Mouse (Mus musculus): Measurements from ENCODE around the gene Rab11fip4.

The Rab11fip4 gene

DNA sequence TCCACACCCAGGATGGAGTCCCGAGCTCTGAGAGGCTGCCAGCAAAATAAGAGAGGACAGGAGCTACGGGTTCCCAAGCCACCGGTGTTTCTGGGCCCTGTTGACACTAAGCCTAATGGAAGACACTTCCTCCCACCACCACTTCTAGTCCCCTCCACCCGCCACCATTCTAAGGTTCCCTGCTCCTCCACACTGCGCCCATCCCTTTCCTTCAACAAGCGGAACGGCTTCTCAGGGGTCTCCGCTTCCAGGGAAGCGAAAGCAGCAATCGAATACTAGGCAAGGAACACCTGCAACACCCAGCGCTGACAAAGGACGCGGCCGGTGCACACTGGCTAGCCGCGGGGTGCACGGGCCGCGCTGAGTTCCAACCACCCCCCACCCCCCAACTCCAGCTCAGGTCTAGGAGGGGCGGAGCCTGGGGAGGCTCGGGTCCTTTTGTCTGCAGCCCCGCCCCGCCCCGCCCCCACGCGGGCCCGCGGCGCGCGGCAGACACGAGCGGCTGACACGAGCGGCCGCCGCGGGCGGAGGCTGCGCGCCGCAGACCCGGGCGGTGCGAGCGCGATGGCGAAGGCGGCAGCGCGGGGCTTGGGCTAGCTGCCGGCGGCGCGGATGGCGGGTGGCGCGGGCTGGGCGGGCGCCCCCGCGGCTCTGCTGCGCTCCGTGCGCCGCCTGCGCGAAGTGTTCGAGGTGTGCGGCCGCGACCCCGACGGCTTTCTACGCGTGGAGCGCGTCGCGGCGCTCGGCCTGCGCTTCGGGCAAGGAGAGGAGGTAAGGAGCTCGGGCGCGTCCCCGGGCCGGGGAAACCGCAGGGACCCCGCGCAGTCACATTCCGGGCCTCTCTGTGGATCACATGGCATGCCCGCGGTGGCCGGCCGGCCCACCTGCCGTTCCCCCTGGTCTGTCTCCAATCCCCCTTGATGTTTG, at the start of gene Rab11fip4:
Gene Rab11fip4 (plus strand): TSS at position 549 of the 927 bp plus-strand sequence.
- DNase-seq: peak; percentile 49 to 52

DNA sequence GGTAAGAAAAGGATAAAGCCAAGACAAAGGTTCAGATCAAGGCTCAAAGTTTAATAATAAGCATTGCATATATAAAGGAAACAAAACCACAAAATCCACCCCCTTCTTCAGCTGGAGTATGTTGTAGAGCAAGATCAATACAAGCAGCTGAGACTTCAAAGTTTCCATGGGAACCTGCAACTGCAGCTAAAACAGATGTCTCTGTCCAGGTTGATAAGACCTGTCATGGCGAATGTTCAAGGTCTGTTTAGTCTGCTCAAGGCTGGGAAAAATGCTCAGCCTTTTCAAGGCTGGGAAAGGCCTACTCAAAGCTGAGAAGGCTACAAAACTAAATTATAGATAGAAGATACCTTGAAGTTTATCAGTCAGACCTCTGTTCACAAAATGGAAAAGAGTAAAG, 38.4 kb upstream of the Rab11fip4 start:
- DNase-seq: no peak

DNA sequence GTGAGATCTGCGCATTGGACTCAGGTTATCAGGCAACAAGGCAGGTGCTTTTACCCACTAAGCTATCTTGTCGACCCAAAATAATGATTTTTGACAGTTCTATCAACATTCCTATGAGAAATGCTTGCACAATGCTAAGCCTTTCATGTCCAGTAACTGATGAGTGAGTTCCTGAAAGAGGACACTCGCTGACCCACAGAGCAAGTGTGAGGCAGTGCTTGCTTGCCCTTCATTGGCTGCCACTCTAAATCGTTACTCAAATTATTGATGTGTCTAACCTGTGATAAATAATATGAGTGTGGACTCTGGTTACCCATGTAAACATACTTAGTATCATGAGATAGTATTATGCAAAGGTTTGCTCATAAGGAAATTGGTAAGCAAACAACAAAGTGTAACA, 30.5 kb upstream of the Rab11fip4 start:
- no peak for DNase-seq

DNA sequence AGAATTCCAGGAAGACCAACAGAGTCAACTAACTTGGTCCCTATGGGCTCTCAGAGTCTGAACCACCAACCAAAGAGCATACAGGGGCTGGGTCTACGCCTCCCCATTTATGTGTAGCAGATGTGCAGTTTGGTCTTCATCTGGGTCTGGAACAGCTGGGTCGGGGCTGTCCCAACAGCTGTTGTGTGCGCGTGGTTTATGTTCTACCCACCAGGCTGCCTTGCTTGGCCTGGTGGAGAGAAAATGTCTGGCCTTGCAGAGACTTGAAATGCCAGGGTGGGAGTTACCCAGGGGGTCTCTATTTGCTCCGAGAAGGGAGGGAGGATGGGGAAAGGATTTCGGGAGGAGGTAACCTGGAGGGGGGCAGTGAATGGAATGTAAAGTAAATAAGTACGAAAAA, 27.5 kb upstream of the Rab11fip4 start:
- DNase-seq: no peak

DNA sequence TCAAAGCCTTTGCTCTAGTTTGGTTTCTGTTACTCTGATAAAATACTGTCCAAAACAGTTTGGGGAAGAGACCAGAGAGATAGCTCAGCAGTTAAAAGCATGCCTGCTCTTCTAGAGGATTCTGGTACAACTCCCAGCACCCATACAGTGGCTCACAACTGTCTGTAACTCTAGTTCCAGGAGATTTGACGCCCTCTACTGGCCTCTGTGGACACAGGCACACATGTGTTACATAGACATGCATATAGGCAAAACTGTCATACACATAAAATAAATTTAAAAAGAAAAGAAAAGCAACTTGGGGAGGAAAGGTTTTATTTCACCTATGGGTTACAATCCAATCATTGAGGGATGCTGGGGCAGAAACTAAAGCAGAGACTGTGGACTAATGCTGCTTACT, 24.1 kb upstream of the Rab11fip4 start:
- no peak for DNase-seq

DNA sequence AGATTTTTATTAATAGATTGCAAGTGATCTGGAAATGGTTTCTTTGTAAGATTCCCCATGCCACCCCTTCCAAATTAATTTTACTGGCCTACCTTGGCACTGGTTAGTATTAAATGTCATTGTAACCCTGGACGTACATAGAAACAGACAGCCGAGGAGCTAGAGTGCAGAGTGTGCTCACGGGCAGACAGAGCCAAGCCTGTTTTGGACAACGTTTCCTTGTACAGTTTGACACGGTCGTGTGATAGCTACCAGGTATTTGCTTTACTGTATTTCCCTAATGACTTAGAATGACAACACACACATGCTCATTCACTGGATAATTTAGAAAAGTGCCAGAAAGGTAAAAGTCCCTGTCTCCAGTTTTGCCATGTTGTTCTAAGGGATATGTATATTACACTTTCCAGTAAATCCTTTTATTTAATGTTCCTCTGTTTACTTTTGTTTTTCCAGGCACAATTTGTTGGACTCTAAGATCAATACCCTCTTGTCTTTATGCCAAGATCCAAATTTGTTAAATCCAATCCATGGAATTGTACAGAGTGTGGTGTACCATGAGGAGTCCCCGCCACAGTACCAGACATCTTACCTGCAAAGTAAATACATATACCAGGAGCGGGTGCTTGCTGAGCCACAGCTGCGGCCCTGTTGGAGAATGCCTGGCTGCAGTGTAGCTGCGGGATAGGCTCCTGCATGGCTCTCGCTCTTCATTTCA, 22.7 kb upstream of the Rab11fip4 start:
- no peak for DNase-seq

DNA sequence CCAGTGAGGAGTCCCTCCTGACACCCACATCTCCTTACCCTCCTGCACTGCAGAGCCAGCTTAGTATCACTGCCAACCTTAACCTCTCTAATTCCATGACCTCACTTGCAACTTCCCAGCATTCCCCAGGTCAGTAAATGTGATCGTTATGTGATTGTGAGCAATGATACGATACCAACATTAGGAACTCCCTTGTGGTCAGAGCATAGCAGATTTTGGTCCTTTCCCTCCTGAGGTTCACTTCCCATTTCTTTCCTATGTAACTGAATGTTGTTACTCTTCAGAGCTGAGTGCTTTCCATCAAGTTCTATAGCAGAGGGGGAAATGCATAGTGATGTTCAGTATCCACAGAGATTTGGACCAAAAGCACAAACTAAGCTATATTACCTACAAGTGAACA, 20.7 kb upstream of the Rab11fip4 start:
- DNase-seq: no peak

DNA sequence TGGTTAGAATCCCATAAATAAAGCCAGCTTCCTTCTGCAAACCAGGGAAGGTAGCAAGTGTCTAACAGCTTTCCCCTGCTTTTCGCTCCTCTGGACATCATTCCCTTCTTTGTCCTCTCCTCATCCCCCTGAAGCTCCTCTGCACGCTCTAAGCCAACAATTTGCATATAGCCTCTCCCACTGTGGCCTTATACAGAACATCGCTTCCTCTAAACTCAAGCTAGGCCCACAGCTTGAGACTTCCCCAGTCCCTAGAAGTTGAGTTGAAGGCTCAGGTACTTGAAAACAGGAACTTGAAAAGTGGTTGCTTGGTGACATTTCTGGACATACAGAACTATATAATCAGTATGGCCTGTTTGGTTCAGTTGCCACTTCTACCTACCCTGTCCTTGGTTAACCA, 17.2 kb upstream of the Rab11fip4 start:
- no peak for DNase-seq

DNA sequence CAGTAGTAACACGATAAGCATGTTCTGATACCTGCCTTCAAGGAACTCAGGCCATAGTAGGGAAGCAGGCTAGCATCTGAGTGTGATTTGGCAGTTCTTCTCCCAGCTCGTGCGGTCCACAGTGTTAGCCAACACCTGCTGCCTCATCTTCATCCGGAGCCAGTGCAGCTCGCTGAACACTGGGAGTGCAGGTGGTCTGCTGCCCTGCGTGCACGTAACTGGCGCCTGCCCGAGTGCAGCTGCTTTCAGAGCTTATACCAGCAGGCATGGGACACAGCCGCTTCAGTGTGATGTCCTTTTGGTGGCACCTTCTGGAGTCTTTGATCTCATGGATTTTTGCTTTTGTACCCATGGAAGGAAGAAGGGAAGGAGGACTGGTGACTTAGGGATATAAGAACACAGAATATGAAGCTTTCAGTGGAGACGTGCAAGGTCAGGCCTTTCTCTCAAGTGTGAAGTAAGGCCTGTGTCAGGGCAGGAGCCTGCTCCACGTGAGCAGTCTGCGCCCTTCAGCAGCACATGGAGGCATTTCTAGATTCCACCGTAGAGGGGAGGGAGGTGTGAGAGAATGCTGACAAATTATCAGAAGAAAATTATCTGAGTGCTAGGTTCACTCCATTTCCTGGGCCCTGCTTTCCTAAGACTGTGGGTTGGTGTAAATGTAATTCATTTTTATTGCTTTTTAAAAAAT, 15.5 kb upstream of the Rab11fip4 start:
- no peak for DNase-seq

DNA sequence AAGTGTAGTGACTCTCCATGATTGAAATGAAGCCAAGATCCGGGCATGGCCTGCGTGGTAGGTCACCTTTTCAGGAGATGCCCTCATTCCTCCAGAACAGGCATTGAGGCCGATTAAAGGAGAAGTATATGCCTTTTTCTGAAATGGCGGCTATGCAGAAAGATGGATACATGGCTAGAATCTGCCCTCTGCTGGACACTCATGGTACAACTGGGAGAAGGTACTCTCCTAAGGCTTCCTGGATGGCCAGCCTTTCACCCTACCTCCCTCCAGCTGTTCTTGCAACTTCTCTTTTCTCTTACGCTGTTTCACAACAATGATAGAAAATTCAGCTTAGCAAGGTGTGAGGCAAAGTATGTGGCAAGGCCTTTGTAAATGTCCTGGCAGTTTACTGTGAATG, 13.3 kb upstream of the Rab11fip4 start:
- peak; percentile 39 to 61 for DNase-seq

DNA sequence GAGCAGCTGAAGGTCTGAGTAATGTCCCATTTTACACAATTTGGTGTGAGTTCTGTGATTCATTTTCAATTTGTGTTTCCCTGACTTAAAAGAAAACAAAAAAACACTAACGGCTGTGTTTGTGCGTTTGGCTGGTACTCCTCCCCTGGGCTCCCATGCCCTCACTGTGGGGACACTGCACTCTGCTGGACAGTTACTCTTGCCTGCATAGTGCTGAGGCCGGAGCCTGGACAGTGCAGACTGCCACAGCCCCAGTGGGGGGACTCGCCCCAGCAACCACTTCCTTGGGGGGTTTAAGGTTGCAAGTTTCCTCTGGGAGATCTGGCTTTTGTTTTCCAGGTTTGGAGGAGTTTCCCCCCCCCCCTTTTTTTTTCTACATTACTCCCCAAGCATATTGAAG, 10.4 kb upstream of the Rab11fip4 start:
- no peak for DNase-seq

DNA sequence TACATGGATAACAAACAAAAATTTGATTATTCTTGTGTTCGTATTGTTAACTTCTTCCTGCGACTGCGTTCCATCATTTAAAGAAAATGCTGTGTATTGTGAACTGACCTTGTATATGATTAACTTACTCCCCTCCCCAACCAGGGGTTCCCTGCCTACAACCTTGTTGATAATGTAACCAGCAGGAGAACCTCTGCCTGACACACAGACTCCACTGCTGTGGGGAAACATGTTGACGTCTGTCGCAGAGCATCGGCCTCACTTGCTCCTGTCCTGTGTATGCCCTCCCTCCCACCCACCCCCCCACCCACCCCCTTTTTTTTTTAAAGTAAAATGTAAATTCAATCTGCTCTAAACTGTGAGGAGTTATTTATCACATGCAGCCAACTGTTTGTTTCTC, 9.8 kb upstream of the Rab11fip4 start:
- DNase-seq: no peak

DNA sequence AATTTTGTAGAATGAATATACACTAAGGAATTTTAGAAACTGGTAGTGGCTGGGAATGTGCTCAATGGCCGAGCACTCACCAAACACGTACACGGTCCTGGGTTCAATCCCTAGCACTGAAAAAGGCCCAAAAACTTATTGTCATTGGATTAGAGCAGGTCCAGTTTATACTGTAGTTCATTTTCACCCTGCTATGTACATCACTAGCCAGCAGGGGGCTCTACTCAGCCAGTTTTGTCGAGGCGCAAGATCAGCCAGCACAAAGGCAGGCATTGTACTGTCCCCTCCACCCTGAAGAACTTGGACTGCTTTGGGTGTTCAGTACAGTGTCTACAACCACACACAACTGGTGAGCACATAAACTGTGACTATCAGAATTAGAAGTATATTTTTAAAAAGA, 6.8 kb upstream of the Rab11fip4 start:
- DNase-seq: peak in 1 of 2 experiments; percentile 38

DNA sequence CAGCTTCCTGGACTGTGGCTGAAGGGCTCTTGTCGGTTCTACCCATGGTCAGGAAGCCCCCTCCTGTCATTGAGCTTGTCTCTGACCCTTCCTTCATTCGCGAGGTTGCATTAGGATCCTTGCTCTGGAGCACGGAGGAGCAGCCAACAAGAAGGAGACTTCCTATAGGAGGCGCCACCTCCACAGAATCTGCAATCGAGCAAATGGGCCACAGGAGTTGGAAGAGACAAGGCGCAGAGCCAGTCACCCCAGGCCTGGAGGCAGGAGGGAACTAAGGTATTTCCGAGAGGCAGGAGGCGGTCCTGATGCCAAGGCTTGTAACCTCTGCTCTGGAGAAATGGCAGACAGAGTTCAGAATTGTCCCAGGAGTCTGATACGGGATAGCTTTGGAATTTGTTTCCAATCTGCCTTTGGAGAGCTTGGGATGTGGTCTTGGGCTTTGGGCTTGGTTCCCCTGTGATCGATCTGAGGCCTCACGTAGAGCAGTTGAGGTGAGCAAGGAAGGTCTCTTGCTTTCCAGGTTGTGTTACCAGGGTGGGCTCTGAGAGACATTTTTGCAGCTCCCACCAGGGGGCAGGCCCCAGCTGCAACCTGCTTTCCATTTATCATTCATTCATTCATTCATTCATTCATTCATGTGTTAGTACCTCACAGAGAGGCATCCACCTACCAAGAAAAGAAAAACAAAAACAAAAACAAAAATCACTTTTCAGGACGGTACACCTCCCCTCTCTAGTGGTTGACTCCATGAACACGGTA, 1.5 kb upstream of the Rab11fip4 start:
- DNase-seq: no peak

DNA sequence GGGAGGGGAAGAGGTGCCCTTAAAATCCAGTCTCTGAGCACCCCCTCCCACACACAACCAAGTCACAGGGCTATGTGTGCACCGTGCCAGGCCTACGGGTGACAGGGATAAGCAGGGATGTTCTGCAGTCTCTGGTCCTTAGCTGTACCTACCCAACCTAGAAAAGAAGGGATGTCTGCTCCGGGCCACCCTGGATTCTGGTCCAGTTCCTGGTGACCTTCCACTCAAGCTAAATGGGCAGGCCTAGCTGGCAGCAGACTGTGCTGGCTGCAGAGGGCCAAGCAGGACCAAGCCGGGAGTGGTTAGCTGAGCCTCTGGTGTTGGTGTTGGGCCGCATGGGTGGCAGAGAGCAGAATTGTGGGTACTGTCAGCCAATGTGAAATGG, 571 bp downstream of the Rab11fip4 start:
- no peak for DNase-seq

DNA sequence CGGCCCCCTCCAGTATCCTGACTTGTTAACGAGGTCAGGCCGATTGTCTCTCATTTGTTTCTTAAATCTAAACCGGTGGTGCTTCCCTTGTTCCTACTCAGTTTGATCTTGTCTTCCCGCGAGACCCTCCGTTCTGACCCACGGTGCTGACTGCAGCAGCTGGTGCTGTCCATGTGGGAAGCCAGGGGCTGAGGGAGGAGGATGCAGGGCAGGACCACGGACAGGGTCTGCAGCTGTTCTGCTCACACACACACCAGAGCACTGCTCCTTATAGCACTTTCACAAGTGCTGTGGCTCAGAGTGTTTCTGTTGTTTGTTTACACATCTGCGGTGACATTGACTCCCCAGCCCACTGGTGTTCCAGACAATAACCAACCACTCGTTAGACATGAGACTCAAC, 2.5 kb downstream of the Rab11fip4 start:
- no peak for DNase-seq

DNA sequence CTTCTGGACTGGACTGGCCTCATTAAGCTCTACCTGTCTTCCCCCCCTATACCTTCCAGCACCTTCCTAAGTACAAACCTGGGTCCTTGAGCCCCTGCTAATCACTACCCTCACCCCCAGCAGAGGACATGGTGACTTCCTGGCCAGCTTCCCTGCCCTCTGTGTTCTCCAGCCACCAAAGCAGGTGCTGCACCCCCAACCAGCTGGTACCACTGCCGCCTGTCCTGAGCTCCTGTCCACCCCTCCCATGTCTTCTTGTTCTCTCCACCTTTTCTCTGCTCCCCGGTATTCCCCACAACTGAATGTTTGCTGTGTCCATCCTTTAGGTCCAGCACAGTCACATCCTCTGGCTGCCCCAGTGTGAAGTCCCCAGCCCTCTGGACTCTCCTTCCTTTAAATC, 19.4 kb downstream of the Rab11fip4 start:
- no peak for DNase-seq

DNA sequence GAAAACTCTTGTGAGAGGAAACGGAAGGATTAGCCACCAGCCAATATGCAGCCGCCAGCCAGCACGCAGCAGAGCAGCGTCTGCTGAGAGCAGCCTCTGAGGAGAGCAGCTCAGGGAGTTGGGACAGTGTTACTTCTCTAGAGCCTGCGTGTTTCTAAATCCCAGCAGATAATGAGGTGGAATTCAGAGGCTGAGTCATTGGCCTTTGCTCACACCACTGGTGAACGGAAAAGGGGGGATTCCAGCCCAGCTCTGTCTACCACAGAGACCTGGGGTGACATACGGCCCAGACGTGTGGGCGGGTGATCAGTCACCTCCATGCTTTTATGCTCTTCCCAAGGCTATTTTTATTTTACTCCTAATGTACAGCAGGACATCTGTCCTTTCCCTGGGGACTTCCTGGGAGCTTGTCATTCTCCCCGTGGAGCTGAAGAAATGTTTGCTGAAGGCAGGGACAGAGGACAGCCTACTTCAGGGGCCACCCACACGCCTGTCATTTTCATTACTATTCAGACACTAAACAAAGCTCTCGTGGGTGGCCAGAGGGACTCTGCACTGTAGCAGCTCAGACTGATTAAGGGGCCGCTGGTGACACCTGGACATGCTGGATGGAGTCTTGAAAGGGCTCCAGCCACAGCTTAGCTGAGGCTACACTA, 20.1 kb downstream of the Rab11fip4 start:
- DNase-seq: no peak

DNA sequence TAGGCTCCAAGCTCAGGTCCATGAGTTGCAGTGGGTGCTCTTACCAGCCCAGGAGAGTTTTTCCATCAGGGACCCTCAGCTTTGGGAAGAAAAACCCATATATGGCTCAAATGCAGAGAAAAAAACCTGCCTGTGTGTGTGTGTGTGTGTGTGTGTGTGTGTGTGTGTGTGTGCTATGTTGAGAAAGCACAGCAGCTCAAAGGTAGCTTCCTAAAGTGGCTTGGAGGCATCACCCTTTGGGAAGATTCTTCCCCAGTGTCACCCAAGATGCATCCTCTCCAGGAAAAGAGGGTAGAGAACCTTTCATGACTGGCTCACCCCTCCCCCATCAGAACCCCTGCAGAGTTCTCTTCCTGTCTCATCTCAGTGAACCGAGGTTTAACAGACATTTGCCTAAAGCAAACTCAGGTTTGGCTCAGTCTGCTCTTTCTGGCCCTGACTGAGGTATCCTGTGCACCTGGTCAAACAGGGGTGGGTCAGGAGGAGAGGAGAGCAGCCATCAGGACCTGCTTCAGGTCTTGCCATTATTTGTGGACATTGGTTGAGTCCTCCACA, 21.1 kb downstream of the Rab11fip4 start:
- DNase-seq: peak; percentile 62 to 75

DNA sequence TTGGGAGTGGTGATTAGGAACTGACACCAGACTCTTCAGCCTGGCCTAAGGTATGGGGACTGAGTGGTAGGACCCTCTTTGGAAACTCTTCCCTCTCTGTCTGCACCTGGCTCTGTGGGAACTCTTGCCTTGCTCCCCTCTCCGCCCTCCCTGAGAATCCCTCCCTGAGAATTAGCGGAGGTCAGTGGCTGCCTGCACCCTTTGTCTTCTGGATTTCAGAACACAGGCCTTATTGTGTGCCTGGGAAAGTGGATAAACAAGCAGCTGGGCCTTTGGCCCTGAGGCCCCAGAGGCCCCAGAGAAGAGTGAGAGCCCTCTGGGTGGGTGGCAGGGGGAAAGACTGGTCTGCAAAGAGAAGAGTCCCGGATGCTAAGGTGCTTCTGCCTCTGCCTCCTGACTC, 22.1 kb downstream of the Rab11fip4 start:
- DNase-seq: no peak

DNA sequence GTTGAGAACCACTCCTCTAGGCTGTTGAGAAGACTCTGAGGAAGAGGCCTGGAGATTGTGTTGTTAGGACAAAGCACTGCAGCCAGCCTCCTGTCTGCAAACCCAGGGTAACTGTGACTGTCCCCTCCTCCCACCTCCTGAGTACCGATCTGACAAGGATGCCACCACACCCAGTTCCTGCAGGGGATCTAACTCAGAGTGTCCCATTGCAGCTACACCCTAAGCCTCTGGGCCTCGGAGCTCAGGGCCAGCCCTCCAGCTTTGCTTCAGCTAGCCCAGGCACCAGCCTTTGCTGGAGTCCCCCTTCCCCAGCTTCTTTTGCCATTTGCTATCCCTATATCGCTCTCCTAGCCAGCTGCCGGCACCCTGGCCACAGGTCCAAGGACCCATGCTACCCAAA, 22.7 kb downstream of the Rab11fip4 start:
- peak in 1 of 2 experiments; percentile 42 for DNase-seq

DNA sequence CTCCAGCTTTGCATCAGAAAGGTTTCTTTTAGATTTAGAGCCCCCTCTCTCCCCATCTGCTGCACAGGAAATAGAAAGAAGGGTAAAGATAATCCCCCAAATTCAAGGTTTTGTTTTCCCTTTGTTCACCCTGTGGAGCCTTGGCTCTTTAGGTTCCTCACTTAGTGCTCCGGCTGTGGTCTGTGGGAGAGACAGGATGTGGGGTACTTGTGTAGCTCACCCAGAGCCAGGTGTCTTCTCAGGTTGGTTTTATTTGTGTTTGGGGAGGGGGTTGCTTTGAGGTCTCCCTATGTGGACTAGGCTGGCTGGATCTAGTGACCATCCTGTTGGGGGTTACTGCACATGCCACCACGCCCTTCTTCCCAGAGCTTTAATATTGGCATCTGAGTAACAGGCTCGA, 23.9 kb downstream of the Rab11fip4 start:
- peak in 1 of 2 experiments; percentile 66 for DNase-seq

All from thymus, adult 18-20 months (tissue).